Mouse (Mus musculus): ENCODE results near the gene Heca.
"Not testable (repeated sequence)": the region's sequence is repeated elsewhere in the genome, so short reads cannot be mapped to it uniquely, and the experiment has no call there.

Gene Heca

GRCm38 (mm10) chr10:17947960-17948730, at the start of gene Heca:
Gene Heca (minus strand): TSS chr10:17948067.
- peak; percentile 83 to 86 for DNase-seq (ENCODE audit: low spot score in 2 of 2)

GRCm38 (mm10) chr10:17990576-17990975, 42.7 kb upstream of the Heca start:
- DNase-seq (ENCODE audit: low spot score in 2 of 2) = no peak

GRCm38 (mm10) chr10:17989136-17989535, 41.3 kb upstream of the Heca start:
- no peak for DNase-seq (ENCODE audit: low spot score in 2 of 2)

- no peak for DNase-seq (ENCODE audit: low spot score in 2 of 2)
These were observed 40.1 kb upstream of the Heca start for GRCm38 (mm10) chr10:17987823-17988423.

GRCm38 (mm10) chr10:17983313-17983712, 35.4 kb upstream of the Heca start:
- DNase-seq (ENCODE audit: low spot score in 2 of 2) = no peak

GRCm38 (mm10) chr10:17966090-17966489, 18.2 kb upstream of the Heca start:
- DNase-seq (ENCODE audit: low spot score in 2 of 2) = no peak

GRCm38 (mm10) chr10:17950761-17951160, 2.9 kb upstream of the Heca start:
- DNase-seq (ENCODE audit: low spot score in 2 of 2) = peak; percentile 28 to 59

- DNase-seq (ENCODE audit: low spot score in 2 of 2) = peak; percentile 49 to 61
These were observed 526 bp downstream of the Heca start for GRCm38 (mm10) chr10:17947175-17947906.

GRCm38 (mm10) chr10:17946799-17947174, 1.1 kb downstream of the Heca start:
- not testable (repeated sequence) for DNase-seq (ENCODE audit: low spot score in 2 of 2)

- DNase-seq (ENCODE audit: low spot score in 2 of 2) = no peak
These were observed 1.8 kb downstream of the Heca start for GRCm38 (mm10) chr10:17946046-17946445.

GRCm38 (mm10) chr10:17933622-17934021, 14.2 kb downstream of the Heca start:
- no peak for DNase-seq (ENCODE audit: low spot score in 2 of 2)

GRCm38 (mm10) chr10:17932131-17932530, 15.7 kb downstream of the Heca start:
- no peak for DNase-seq (ENCODE audit: low spot score in 2 of 2)

- DNase-seq (ENCODE audit: low spot score in 2 of 2) = no peak
These were observed 16.7 kb downstream of the Heca start for GRCm38 (mm10) chr10:17931157-17931556.

GRCm38 (mm10) chr10:17930445-17931083, 17.3 kb downstream of the Heca start:
- no peak for DNase-seq (ENCODE audit: low spot score in 2 of 2)

- no peak for DNase-seq (ENCODE audit: low spot score in 2 of 2)
These were observed 22.7 kb downstream of the Heca start for GRCm38 (mm10) chr10:17925200-17925599.

GRCm38 (mm10) chr10:17924166-17924565, 23.7 kb downstream of the Heca start:
- no peak for DNase-seq (ENCODE audit: low spot score in 2 of 2)

GRCm38 (mm10) chr10:17921381-17921780, 26.5 kb downstream of the Heca start:
- DNase-seq (ENCODE audit: low spot score in 2 of 2) = no peak

- no peak for DNase-seq (ENCODE audit: low spot score in 2 of 2)
These were observed 27.9 kb downstream of the Heca start for GRCm38 (mm10) chr10:17919971-17920370.

GRCm38 (mm10) chr10:17919032-17919431, 28.8 kb downstream of the Heca start:
- DNase-seq (ENCODE audit: low spot score in 2 of 2) = no peak

GRCm38 (mm10) chr10:17908731-17909130, 39.1 kb downstream of the Heca start:
- peak in 1 of 2 experiments; percentile 24 for DNase-seq (ENCODE audit: low spot score in 2 of 2)

- DNase-seq (ENCODE audit: low spot score in 2 of 2) = not testable (repeated sequence)
These were observed 41.5 kb downstream of the Heca start for GRCm38 (mm10) chr10:17906405-17906804.

- peak in 1 of 2 experiments; percentile 18 for DNase-seq (ENCODE audit: low spot score in 2 of 2)
These were observed 44.4 kb downstream of the Heca start for GRCm38 (mm10) chr10:17903449-17903848.
